Mouse (Mus musculus) lung, postnatal 10 days (tissue): ENCODE data around the gene Ttc13.
A peak's percentile ranks its signal among the peaks of the same experiment; 100 is the strongest.

Experiments used
- DNase-seq: peaks from one replicate; pipeline ENCODE4 v3.0.0; 2021

Gene Ttc13

GRCm38 (mm10) chr8:124653568-124654475 lies 68.0 kb downstream of the Ttc13 start:
- DNase-seq = peak; percentile 27

GRCm38 (mm10) chr8:124652546-124652945 lies 69.2 kb downstream of the Ttc13 start:
- DNase-seq = peak; percentile 49

GRCm38 (mm10) chr8:124651776-124652175 lies 70.0 kb downstream of the Ttc13 start:
- no peak for DNase-seq

GRCm38 (mm10) chr8:124648311-124648710 lies 73.5 kb downstream of the Ttc13 start:
- DNase-seq = no peak

- peak; percentile 87 for DNase-seq
Measured at GRCm38 (mm10) chr8:124643540-124644339, 78.0 kb downstream of the Ttc13 start.

GRCm38 (mm10) chr8:124641599-124641998 lies 80.2 kb downstream of the Ttc13 start:
- DNase-seq = no peak

GRCm38 (mm10) chr8:124635247-124635502 lies 86.6 kb downstream of the Ttc13 start:
- DNase-seq = no peak

GRCm38 (mm10) chr8:124634411-124635246 lies 87.2 kb downstream of the Ttc13 start:
- no peak for DNase-seq

- peak; percentile 92 for DNase-seq
Measured at GRCm38 (mm10) chr8:124633001-124633703, 88.6 kb downstream of the Ttc13 start.

- peak; percentile 78 for DNase-seq
Measured at GRCm38 (mm10) chr8:124631966-124632365, 89.8 kb downstream of the Ttc13 start.

GRCm38 (mm10) chr8:124630891-124631290 lies 90.9 kb downstream of the Ttc13 start:
- DNase-seq = no peak

- DNase-seq = peak; percentile 72
Measured at GRCm38 (mm10) chr8:124630489-124630888, 91.3 kb downstream of the Ttc13 start.

- no peak for DNase-seq
Measured at GRCm38 (mm10) chr8:124626251-124626650, 95.5 kb downstream of the Ttc13 start.
